Mouse (Mus musculus): ENCODE measurements around the gene Trim62.

GRCm38 (mm10) chr4:128909378-128909831 is 26.0 kb downstream of the Trim62 start:
- TF ChIP-seq POLR2A (IDR thresholded peaks at IDR 0.05; ENCODE audit: low read depth, low read length) (no peak), CTCF (IDR thresholded peaks at IDR 0.05; ENCODE audit: borderline replicate concordance, insufficient read depth, low read length) (no peak)
